Mouse (Mus musculus): ENCODE data around the gene Rab37. TPM values are rescaled to one million over a fixed set of nuclear protein-coding genes. Genes with fewer than 3 reads are reported as not detected.

The Rab37 gene
- polyA plus RNA-seq, 1 experiment from 2014 or later = 1.7 TPM

- WGBS = under 1% methylated on average over 46 of the region's 47 CpGs
- Histone ChIP-seq H3K27ac (replicated peaks) (peak within 1 kb of the TSS; percentile 87), H3K9ac (ENCODE audit: low read length) (peak within 1 kb of the TSS; percentile 68), H3K36me3 (ENCODE audit: control insufficient read depth, insufficient read depth, low read length) (no peaks in the 10 kb centered on the region), H3K27me3 (ENCODE audit: control insufficient read depth, insufficient read depth, low read length) (no peaks in the 10 kb centered on the region), H3K4me1 (replicated peaks; ENCODE audit: control insufficient read depth, insufficient read depth) (no peaks in the 10 kb centered on the region), H3K4me3 (ENCODE audit: low read depth, low read length) (peak within 1 kb of the TSS; percentile 74), H3K9me3 (ENCODE audit: control insufficient read depth, low read length) (no peaks in the 10 kb centered on the region), H3K4me2 (replicated peaks; ENCODE audit: low read depth) (peak within 1 kb of the TSS; percentile 90)
- ATAC-seq (ENCODE audit: low FRiP score, low TSS enrichment) = peak; percentile 94
- DNase-seq (ENCODE audit: low spot score) = peak; percentile 99
- no peak for TF ChIP-seq CTCF (IDR thresholded peaks at IDR 0.05; ENCODE audit: low read depth)
- TF ChIP-seq EP300 (optimal IDR thresholded peaks at IDR 0.05) = no peak
Observed at GRCm38 (mm10) chr11:115162832-115163480, 71.7 kb downstream of the Rab37 start, which contains the start of gene Slc9a3r1. TSS of gene Slc9a3r1 (plus strand) at chr11:115163341.

GRCm38 (mm10) chr11:115163568-115164150 is 72.4 kb downstream of the Rab37 start:
- DNase-seq (ENCODE audit: low spot score) (peak; percentile 63), ATAC-seq (ENCODE audit: low FRiP score, low TSS enrichment) (no peak; the same call in 1 of the 2 replicates)
- no peaks in the 10 kb centered on the region for H3K9me3 ChIP-seq (ENCODE audit: control insufficient read depth, low read length)
- H3K4me1 ChIP-seq (replicated peaks; ENCODE audit: control insufficient read depth, insufficient read depth) = no peaks in the 10 kb centered on the region
- peak overlapping the region; percentile 90 for H3K4me2 ChIP-seq (replicated peaks; ENCODE audit: low read depth)
- TF ChIP-seq CTCF (IDR thresholded peaks at IDR 0.05; ENCODE audit: low read depth) (peak; percentile 50), EP300 (optimal IDR thresholded peaks at IDR 0.05) (no peak)
- H3K27me3 ChIP-seq (ENCODE audit: control insufficient read depth, insufficient read depth, low read length) = no peaks in the 10 kb centered on the region
- H3K36me3 ChIP-seq (ENCODE audit: control insufficient read depth, insufficient read depth, low read length) = no peaks in the 10 kb centered on the region
- H3K27ac ChIP-seq (replicated peaks) = peak overlapping the region; percentile 84
- peak overlapping the region; percentile 74 for H3K4me3 ChIP-seq (ENCODE audit: low read depth, low read length)
- under 1% methylated on average over 47 of the region's 47 CpGs for WGBS
- peak overlapping the region; percentile 68 for H3K9ac ChIP-seq (ENCODE audit: low read length)

GRCm38 (mm10) chr11:115164341-115164975 is 73.2 kb downstream of the Rab37 start:
- no peaks in the 10 kb centered on the region for H3K4me1 ChIP-seq (replicated peaks; ENCODE audit: control insufficient read depth, insufficient read depth)
- under 1% methylated on average over 14 of the region's 14 CpGs for WGBS
- H3K36me3 ChIP-seq (ENCODE audit: control insufficient read depth, insufficient read depth, low read length) = no peaks in the 10 kb centered on the region
- H3K4me3 ChIP-seq (ENCODE audit: low read depth, low read length) = peak overlapping the region; percentile 74
- H3K9me3 ChIP-seq (ENCODE audit: control insufficient read depth, low read length) = no peaks in the 10 kb centered on the region
- H3K9ac ChIP-seq (ENCODE audit: low read length) = peak overlapping the region; percentile 68
- peak overlapping the region; percentile 84 for H3K27ac ChIP-seq (replicated peaks)
- DNase-seq (ENCODE audit: low spot score) (peak; percentile 54), ATAC-seq (ENCODE audit: low FRiP score, low TSS enrichment) (no peak)
- H3K4me2 ChIP-seq (replicated peaks; ENCODE audit: low read depth) = peak overlapping the region; percentile 90
- H3K27me3 ChIP-seq (ENCODE audit: control insufficient read depth, insufficient read depth, low read length) = no peaks in the 10 kb centered on the region
- no peak for TF ChIP-seq EP300 (optimal IDR thresholded peaks at IDR 0.05)

GRCm38 (mm10) chr11:115164976-115165374 is 73.7 kb downstream of the Rab37 start:
- Histone ChIP-seq H3K4me1 (replicated peaks; ENCODE audit: control insufficient read depth, insufficient read depth) (no peaks in the 10 kb centered on the region), H3K4me3 (ENCODE audit: low read depth, low read length) (peak overlapping the region; percentile 74), H3K9me3 (ENCODE audit: control insufficient read depth, low read length) (no peaks in the 10 kb centered on the region), H3K27ac (replicated peaks) (peak overlapping the region; percentile 70), H3K36me3 (ENCODE audit: control insufficient read depth, insufficient read depth, low read length) (no peaks in the 10 kb centered on the region), H3K4me2 (replicated peaks; ENCODE audit: low read depth) (peak overlapping the region; percentile 90), H3K9ac (ENCODE audit: low read length) (peak overlapping the region; percentile 68), H3K27me3 (ENCODE audit: control insufficient read depth, insufficient read depth, low read length) (no peaks in the 10 kb centered on the region)
- 11% methylated on average over 9 of the region's 9 CpGs for WGBS
- DNase-seq (ENCODE audit: low spot score) (peak; percentile 73), ATAC-seq (ENCODE audit: low FRiP score, low TSS enrichment) (peak; percentile 15; the same call in 1 of the 2 replicates)
- no peak for TF ChIP-seq EP300 (optimal IDR thresholded peaks at IDR 0.05)
- TF ChIP-seq CTCF (IDR thresholded peaks at IDR 0.05; ENCODE audit: low read depth) = no peak

- H3K9ac ChIP-seq (ENCODE audit: low read length) = no peak overlapping the region
- no peak overlapping the region for H3K4me3 ChIP-seq (ENCODE audit: low read depth, low read length)
- H3K4me2 ChIP-seq (replicated peaks; ENCODE audit: low read depth) = no peak overlapping the region
- DNase-seq (ENCODE audit: low spot score) (no peak), ATAC-seq (ENCODE audit: low FRiP score, low TSS enrichment) (no peak)
- 74% methylated on average over 3 of the region's 3 CpGs for WGBS
- no peak overlapping the region for H3K27ac ChIP-seq (replicated peaks)
- H3K9me3 ChIP-seq (ENCODE audit: control insufficient read depth, low read length) = no peaks in the 10 kb centered on the region
- no peaks in the 10 kb centered on the region for H3K36me3 ChIP-seq (ENCODE audit: control insufficient read depth, insufficient read depth, low read length)
- TF ChIP-seq CTCF (IDR thresholded peaks at IDR 0.05; ENCODE audit: low read depth) (no peak), EP300 (optimal IDR thresholded peaks at IDR 0.05) (no peak)
- peaks cover 4% of the 10 kb centered on the region; the same call in 1 of the 2 replicates for H3K4me1 ChIP-seq (replicated peaks; ENCODE audit: control insufficient read depth, insufficient read depth)
- H3K27me3 ChIP-seq (ENCODE audit: control insufficient read depth, insufficient read depth, low read length) = no peaks in the 10 kb centered on the region
Observed at GRCm38 (mm10) chr11:115166776-115167175, 75.5 kb downstream of the Rab37 start.
